Mouse (Mus musculus): ENCODE measurements around the gene Ykt6. TPM values are rescaled to one million over a fixed set of nuclear protein-coding genes. Genes with fewer than 3 reads are reported as not detected.
"Not testable (repeated sequence)": the region's sequence is repeated elsewhere in the genome, so short reads cannot be mapped to it uniquely, and the experiment has no call there.

The Ykt6 gene
- polyA plus RNA-seq, 1 experiment from 2014 or later, result 16.6 TPM

DNA sequence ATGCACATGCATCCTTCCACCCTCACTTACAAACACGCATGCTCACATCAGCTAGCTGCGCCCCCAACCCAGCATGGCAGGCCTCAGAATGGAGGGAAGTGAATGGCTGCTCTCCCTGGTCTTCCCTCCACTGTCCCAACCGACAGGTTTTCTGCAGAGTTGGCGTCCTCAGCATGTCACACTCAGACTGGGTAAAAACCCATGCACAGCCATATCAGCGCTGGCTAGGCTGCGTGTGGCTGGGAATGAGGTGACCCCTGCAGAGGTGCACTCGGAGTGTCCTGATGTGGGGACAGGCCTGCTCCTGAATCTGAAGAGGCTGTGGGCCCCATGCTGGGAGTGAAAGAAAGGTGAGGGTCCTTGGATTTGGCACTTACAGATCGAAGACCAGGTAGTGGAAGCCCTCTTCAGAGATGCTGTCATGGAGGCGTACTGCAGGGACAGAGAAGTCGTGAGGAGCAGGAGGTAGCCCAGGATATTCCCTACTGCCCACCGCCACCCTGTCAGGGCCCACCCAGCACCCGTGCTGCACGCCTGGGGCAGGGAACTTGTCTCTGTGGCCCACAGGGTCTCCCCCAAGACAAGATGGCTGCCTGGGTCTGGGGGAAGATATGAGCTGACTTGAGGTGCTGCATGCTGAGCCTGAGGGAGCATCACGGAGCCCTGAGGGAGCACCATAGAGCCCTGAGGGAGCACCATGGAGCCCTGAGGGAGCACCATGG, 45.6 kb downstream of the Ykt6 start:
- Histone ChIP-seq H3K27me3 (ENCODE audit: insufficient read depth, low read length) (no peaks in the 10 kb centered on the region), H3K9ac (replicated peaks) (no peak overlapping the region), H3K4me2 (ENCODE audit: low read depth, low read length) (no peak overlapping the region), H3K4me1 (ENCODE audit: insufficient read depth) (peaks cover 48% of the 10 kb centered on the region), H3K36me3 (replicated peaks; ENCODE audit: insufficient read depth, low read length) (no peaks in the 10 kb centered on the region), H3K4me3 (ENCODE audit: low read depth, low read length) (no peak overlapping the region), H3K9me3 (ENCODE audit: low read length) (no peaks in the 10 kb centered on the region), H3K27ac (ENCODE audit: low read depth) (peak overlapping the region; percentile 61; the same call in 1 of the 2 replicates)
- ATAC-seq (no peak), DNase-seq (no peak)
- no peak for TF ChIP-seq EP300 (IDR thresholded peaks at IDR 0.05; ENCODE audit: low read depth)
- no peak for TF ChIP-seq CTCF (IDR thresholded peaks at IDR 0.05; ENCODE audit: low read depth)
- 69% methylated on average over 14 of the region's 14 CpGs for WGBS (ENCODE audit: insufficient replicate concordance)

GRCm38 (mm10) chr11:6001981-6002649, 46.6 kb downstream of the Ykt6 start:
- 71% methylated on average over 9 of the region's 9 CpGs for WGBS (ENCODE audit: insufficient replicate concordance)
- TF ChIP-seq EP300 (IDR thresholded peaks at IDR 0.05; ENCODE audit: low read depth) (no peak), CTCF (IDR thresholded peaks at IDR 0.05; ENCODE audit: low read depth) (no peak)
- Histone ChIP-seq H3K9ac (replicated peaks) (no peak overlapping the region), H3K36me3 (replicated peaks; ENCODE audit: insufficient read depth, low read length) (no peaks in the 10 kb centered on the region), H3K27me3 (ENCODE audit: insufficient read depth, low read length) (no peaks in the 10 kb centered on the region), H3K27ac (ENCODE audit: low read depth) (no peak overlapping the region), H3K4me2 (ENCODE audit: low read depth, low read length) (no peak overlapping the region), H3K4me3 (ENCODE audit: low read depth, low read length) (no peak overlapping the region), H3K9me3 (ENCODE audit: low read length) (no peaks in the 10 kb centered on the region), H3K4me1 (ENCODE audit: insufficient read depth) (peaks cover 46% of the 10 kb centered on the region)
- DNase-seq (no peak), ATAC-seq (no peak)

DNA sequence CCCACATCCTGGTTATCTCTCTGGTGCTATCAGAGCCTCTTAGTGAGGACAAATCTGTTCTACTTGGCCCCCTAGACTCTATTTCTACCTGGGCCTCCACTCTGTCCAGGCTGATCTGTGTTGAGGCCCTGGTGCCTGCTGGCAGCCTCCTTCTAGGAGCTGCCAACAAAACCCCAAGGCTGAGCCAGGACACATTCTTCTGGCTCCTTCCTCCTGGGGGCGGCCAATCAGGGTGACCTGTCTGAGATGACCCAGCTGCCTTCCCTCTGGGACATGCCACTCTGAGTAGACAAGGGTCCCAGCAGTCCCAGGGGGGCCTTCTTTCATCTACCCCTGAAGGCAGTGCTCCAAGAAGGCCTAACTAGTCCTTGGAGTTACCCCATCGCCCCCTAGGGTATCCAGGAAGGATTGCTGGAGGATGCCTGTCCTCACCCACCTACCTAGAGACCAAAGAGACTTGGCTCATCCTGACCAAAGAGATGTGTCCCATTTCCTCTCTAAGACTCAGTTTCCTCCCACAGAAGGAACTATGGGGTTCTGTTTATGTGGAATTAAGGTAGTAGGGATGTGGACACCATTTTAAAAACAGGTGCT, 47.6 kb downstream of the Ykt6 start:
- no peak for DNase-seq
- H3K9ac ChIP-seq (replicated peaks), result 0 out of 2 replicates have a peak overlapping the region, but pooled peaks have one; percentile 21
- no peaks in the 10 kb centered on the region for H3K27me3 ChIP-seq (ENCODE audit: insufficient read depth, low read length)

GRCm38 (mm10) chr11:6005374-6006043, 50.0 kb downstream of the Ykt6 start:
- not testable (repeated sequence) for DNase-seq; H3K27me3 ChIP-seq (ENCODE audit: insufficient read depth, low read length); H3K4me3 ChIP-seq (ENCODE audit: low read depth, low read length); H3K9me3 ChIP-seq (ENCODE audit: low read length); H3K9ac ChIP-seq (replicated peaks); H3K36me3 ChIP-seq (replicated peaks; ENCODE audit: insufficient read depth, low read length)
- WGBS (ENCODE audit: insufficient replicate concordance), result 5% methylated on average over 1 of the region's 4 CpGs
- H3K27ac ChIP-seq (ENCODE audit: low read depth), result peak overlapping the region; percentile 86
- peaks cover 34% of the 10 kb centered on the region for H3K4me1 ChIP-seq (ENCODE audit: insufficient read depth)
- ATAC-seq, result peak; percentile 83
- H3K4me2 ChIP-seq (ENCODE audit: low read depth, low read length), result peak overlapping the region; percentile 2; the same call in 1 of the 2 replicates

More for the DNA sequence above, 47.6 kb downstream of the Ykt6 start:
- no peak for ATAC-seq
- H3K4me3 ChIP-seq (ENCODE audit: low read depth, low read length), result no peak overlapping the region
- H3K27ac ChIP-seq (ENCODE audit: low read depth), result no peak overlapping the region
- TF ChIP-seq EP300 (IDR thresholded peaks at IDR 0.05; ENCODE audit: low read depth), result no peak
- peak; percentile 50; the same call in 1 of the 2 replicates for TF ChIP-seq CTCF (IDR thresholded peaks at IDR 0.05; ENCODE audit: low read depth)
- WGBS (ENCODE audit: insufficient replicate concordance), result 57% methylated on average over 2 of the region's 2 CpGs
- H3K9me3 ChIP-seq (ENCODE audit: low read length), result no peaks in the 10 kb centered on the region
- no peaks in the 10 kb centered on the region for H3K36me3 ChIP-seq (replicated peaks; ENCODE audit: insufficient read depth, low read length)
- H3K4me1 ChIP-seq (ENCODE audit: insufficient read depth), result peaks cover 46% of the 10 kb centered on the region
- no peak overlapping the region for H3K4me2 ChIP-seq (ENCODE audit: low read depth, low read length)

- not testable (repeated sequence) for ATAC-seq; DNase-seq; H3K9me3 ChIP-seq (ENCODE audit: low read length); H3K36me3 ChIP-seq (replicated peaks; ENCODE audit: insufficient read depth, low read length); H3K27me3 ChIP-seq (ENCODE audit: insufficient read depth, low read length)
- Histone ChIP-seq H3K4me3 (ENCODE audit: low read depth, low read length) (peak overlapping the region; percentile 53), H3K4me2 (ENCODE audit: low read depth, low read length) (peak overlapping the region; percentile 56; the same call in 1 of the 2 replicates), H3K9ac (replicated peaks) (peak overlapping the region; percentile 74), H3K27ac (ENCODE audit: low read depth) (peak overlapping the region; percentile 81), H3K4me1 (ENCODE audit: insufficient read depth) (peaks cover 26% of the 10 kb centered on the region)
- 3% methylated on average over 26 of the region's 44 CpGs for WGBS (ENCODE audit: insufficient replicate concordance)
Observed at GRCm38 (mm10) chr11:6006351-6007009, 51.0 kb downstream of the Ykt6 start.

DNA sequence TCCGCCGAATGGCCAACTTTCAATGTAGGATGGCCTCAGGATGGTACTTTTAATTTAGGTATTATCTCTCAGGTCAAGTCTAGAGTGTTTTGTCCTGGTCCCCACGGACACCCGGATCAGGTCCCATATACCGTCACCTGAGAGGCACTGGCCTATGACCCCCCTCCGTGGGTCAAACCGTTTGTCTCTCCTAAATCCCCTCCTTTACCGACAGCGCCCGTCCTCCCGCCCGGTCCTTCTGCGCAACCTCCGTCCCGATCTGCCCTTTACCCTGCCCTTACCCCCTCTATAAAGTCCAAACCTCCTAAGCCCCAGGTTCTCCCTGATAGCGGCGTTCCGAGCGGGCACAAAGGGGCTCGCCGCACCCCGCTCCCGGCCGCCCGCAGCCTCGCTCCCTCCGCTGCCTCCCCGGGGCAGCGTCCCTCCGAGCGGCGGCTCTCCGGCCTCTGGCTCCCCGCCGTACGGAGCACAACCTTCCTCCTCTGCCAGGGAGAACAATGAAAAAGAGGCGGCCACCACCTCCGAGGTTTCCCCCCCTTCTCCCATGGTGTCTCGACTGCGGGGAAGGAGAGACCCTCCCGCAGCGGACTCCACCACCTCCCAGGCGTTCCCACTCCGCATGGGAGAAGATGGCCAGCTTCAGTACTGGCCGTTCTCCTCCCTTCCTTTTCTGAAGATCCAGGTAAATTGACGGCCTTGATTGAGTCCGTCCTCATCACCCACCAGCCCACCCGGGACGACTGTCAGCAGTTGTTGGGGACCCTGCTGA, 51.7 kb downstream of the Ykt6 start:
- peak overlapping the region; percentile 74 for H3K9ac ChIP-seq (replicated peaks)
- H3K4me3 ChIP-seq (ENCODE audit: low read depth, low read length), result peak overlapping the region; percentile 53
- H3K4me1 ChIP-seq (ENCODE audit: insufficient read depth), result peaks cover 24% of the 10 kb centered on the region
- not testable (repeated sequence) for H3K27me3 ChIP-seq (ENCODE audit: insufficient read depth, low read length); DNase-seq; H3K36me3 ChIP-seq (replicated peaks; ENCODE audit: insufficient read depth, low read length); ATAC-seq; H3K9me3 ChIP-seq (ENCODE audit: low read length)
- H3K27ac ChIP-seq (ENCODE audit: low read depth), result peak overlapping the region; percentile 81
- peak overlapping the region; percentile 56 for H3K4me2 ChIP-seq (ENCODE audit: low read depth, low read length)
- 4% methylated on average over 20 of the region's 49 CpGs for WGBS (ENCODE audit: insufficient replicate concordance)

DNA sequence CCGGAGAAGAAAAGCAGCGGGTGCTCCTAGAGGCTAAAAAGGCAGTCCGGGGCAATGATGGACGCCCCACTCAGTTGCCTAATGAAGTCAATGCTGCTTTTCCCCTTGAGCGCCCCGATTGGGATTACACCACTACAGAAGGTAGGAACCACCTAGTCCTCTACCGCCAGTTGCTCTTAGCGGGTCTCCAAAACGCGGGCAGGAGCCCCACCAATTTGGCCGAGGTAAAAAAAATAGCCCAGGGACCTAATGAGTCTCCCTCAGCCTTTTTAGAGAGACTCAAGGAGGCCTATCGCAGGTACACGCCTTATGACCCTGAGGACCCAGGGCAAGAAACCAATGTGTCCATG, 52.3 kb downstream of the Ykt6 start:
- H3K4me3 ChIP-seq (ENCODE audit: low read depth, low read length), result peak overlapping the region; percentile 53
- H3K4me2 ChIP-seq (ENCODE audit: low read depth, low read length), result peak overlapping the region; percentile 53

More for the DNA sequence above, 52.3 kb downstream of the Ykt6 start:
- H3K9me3 ChIP-seq (ENCODE audit: low read length); H3K36me3 ChIP-seq (replicated peaks; ENCODE audit: insufficient read depth, low read length); DNase-seq; ATAC-seq; H3K27me3 ChIP-seq (ENCODE audit: insufficient read depth, low read length): not testable (repeated sequence)
- H3K4me1 ChIP-seq (ENCODE audit: insufficient read depth), result peaks cover 18% of the 10 kb centered on the region
- 36% methylated on average over 11 of the region's 13 CpGs for WGBS (ENCODE audit: insufficient replicate concordance)
- peak overlapping the region; percentile 74 for H3K9ac ChIP-seq (replicated peaks)
- H3K27ac ChIP-seq (ENCODE audit: low read depth), result peak overlapping the region; percentile 81
